Mouse (Mus musculus) hindbrain, embryonic 10.5 days (tissue): ENCODE data around the gene Unc5a. TPM values are rescaled to one million over a fixed set of nuclear protein-coding genes. Genes with fewer than 3 reads are reported as not detected.
A peak's percentile ranks its signal among the peaks of the same experiment; 100 is the strongest.

Experiments used
- DNase-seq: peaks from one replicate; pipeline ENCODE4 v3.0.0-alpha.2; 2017; ENCODE audit warnings: low spot score
- H3K27ac ChIP-seq: fragments of 300-500 bp; sonication (generic); 2 replicates; pipeline ENCODE4 v1.5.1; 2016; ENCODE audit warnings: mild to moderate bottlenecking, moderate library complexity
- H3K27me3 ChIP-seq: fragments of 300-500 bp; sonication (generic); 2 replicates; pipeline ENCODE4 v1.6.1; 2016; ENCODE audit warnings: mild to moderate bottlenecking; ENCODE audit not compliant: poor library complexity, insufficient read depth, severe bottlenecking
- H3K36me3 ChIP-seq: fragments of 300-500 bp; sonication (generic); 2 replicates; pipeline ENCODE4 v1.6.1; 2016; ENCODE audit warnings: mild to moderate bottlenecking, moderate library complexity
- H3K4me1 ChIP-seq: fragments of 300-500 bp; sonication (generic); replicated peaks from 2 replicates; pipeline ENCODE4 v1.6.1; 2016; ENCODE audit warnings: mild to moderate bottlenecking
- H3K4me3 ChIP-seq: fragments of 300-500 bp; sonication (generic); 2 replicates; pipeline ENCODE4 v1.5.1; 2016; ENCODE audit warnings: mild to moderate bottlenecking, moderate library complexity
- H3K9me3 ChIP-seq: fragments of 300-500 bp; sonication (generic); 2 replicates; pipeline ENCODE4 v1.6.1; 2016; ENCODE audit warnings: mild to moderate bottlenecking, moderate library complexity
- WGBS: fragments of 180-500 bp; shearing (Covaris S2); methylation state at CpG from one replicate; pipeline ENCODE4 v1.1.7; 2016; 5-methylcytosine and 5-hydroxymethylcytosine counted together
- polyA plus RNA-seq: library from polyadenylated mRNA; unstranded; fragments of >200 nt; fragmentation: Nextera tagmentation; extraction: Ambion mirVana; gene quantifications from 2 replicates; pipeline ENCODE4 v1.2.1, GENCODE M21; 2016

The Unc5a gene
- polyA plus RNA-seq, 1 experiment from 2014 or later: 4.4 TPM

DNA sequence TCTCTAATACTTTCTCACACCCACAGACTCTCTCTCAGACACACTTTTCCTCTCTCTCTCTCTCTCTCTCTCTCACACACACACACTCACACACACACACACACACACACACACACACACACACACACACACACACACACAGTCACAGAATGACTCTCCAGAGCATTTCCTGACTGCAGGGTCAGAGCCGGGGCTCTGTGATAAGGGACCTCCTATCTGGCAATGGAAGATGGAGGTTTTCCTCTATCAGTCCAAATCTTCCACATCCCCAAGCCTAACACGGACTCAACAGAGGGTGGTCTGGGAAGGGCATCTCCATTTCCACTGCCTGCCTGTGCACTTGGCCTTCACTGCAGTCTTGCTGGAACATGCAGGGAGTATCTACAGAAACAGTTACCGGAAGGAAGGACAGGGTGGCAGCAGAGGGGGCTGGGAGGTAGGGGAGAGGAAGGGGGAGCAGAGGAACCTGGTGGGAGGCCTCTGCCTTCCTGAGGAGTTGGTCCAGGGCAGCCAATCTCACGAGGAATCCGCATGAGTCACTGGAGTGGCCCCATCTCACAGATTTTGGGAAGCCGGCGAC lies 39.1 kb downstream of the Unc5a start:
- Histone ChIP-seq H3K36me3 (no peaks in the 10 kb centered on the region), H3K4me1 (peaks cover 70% of the 10 kb centered on the region), H3K27ac (peak overlapping the region; percentile 17; the same call in 1 of the 2 replicates), H3K9me3 (no peaks in the 10 kb centered on the region), H3K4me3 (no peak overlapping the region), H3K27me3 (peaks cover 99% of the 10 kb centered on the region)
- 60% methylated on average over 7 of the region's 7 CpGs for WGBS
- DNase-seq: no peak

DNA sequence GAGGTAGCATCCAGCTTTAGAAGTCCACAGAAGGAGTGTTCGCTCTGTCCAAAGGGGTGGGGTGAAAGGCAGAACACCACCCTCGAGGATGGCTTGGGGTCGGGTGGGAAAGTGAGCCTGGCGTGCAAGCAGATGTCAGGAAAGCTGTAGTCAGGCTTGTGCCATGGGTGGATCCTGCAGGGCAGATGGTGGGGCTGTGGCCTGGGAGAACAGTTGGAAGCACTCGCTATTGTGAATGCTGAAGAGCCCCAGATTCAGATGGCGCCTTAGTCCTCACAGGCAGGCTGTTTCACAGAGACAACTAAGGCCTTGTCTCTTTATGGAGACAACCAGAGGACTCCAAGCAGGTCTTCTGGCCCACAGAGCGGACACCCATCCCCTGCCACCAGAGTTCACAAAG lies 43.0 kb downstream of the Unc5a start:
- peaks cover 93% of the 10 kb centered on the region for H3K4me1 ChIP-seq
- H3K4me3 ChIP-seq: no peak overlapping the region
- DNase-seq: no peak
- peaks cover 90% of the 10 kb centered on the region for H3K27me3 ChIP-seq
- no peaks in the 10 kb centered on the region for H3K36me3 ChIP-seq
- 75% methylated on average over 7 of the region's 7 CpGs for WGBS
- H3K9me3 ChIP-seq: no peaks in the 10 kb centered on the region
- peak overlapping the region; percentile 75 for H3K27ac ChIP-seq

DNA sequence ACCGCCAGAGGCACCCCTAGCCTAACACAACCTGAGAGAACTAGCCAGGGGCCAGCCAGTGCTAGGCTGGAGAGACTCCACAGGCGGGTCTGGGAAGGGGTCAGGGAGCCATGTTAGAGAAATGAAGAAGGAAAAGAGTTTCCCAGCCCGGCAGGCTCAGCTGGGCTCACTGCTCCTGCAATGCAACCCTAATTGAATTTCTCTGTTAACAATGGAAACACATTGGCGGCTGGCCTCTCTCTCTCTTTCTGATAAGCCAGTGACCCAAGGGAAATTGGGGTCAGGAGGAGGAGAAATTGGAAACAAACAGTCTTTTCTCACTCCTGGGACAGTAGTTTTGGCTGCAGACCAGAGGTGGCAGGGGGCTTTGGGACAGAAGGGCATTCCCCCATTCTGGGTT lies 45.4 kb downstream of the Unc5a start:
- Histone ChIP-seq H3K4me3 (peak overlapping the region; percentile 1; the same call in 1 of the 2 replicates), H3K36me3 (no peaks in the 10 kb centered on the region), H3K4me1 (peaks cover 81% of the 10 kb centered on the region), H3K27ac (peak overlapping the region; percentile 84), H3K9me3 (no peaks in the 10 kb centered on the region), H3K27me3 (peaks cover 90% of the 10 kb centered on the region)
- WGBS: 8% methylated on average over 4 of the region's 4 CpGs
- peak; percentile 80 for DNase-seq

DNA sequence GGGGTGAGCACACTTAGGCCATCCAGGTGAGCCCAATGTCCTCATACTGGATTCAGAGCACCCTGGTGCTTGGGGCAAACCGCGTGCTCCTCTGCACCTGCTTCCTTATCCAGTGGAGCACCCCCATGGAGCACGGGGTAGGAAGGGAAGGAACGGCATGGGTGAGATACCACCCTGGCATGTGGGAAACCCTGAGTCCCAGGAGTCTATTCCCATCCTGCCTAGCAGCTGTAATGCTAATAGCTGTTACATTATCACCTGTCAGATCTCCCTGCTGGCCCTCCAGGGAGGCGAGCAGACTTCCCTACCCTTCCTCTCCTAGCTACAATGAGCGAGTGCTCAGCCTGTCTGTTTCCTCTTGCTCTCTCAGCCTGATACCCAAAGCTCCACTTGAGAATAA lies 46.0 kb downstream of the Unc5a start:
- DNase-seq: no peak
- 49% methylated on average over 6 of the region's 6 CpGs for WGBS
- H3K27me3 ChIP-seq: peaks cover 90% of the 10 kb centered on the region
- no peaks in the 10 kb centered on the region for H3K36me3 ChIP-seq
- H3K27ac ChIP-seq: peak overlapping the region; percentile 84
- peak overlapping the region; percentile 1; the same call in 1 of the 2 replicates for H3K4me3 ChIP-seq
- peaks cover 76% of the 10 kb centered on the region for H3K4me1 ChIP-seq
- no peaks in the 10 kb centered on the region for H3K9me3 ChIP-seq

DNA sequence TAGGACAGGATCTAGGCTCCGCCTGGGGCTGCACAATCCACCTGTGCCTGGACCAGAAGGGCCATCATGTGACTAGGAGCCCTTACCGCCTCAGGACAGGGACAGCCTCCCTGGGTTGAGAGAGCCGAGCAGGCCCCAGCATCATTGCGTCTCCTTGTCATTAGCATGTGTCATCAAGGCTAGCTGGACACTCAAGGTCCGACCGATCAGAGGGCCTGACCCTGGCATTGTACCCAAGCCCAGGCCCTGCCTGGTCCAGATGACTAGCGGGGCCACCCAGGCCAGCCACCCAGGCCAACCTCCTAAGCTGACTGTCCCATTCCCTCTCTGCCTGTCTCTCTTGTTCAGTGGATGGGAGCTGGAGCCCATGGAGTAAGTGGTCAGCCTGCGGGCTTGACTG lies 48.4 kb downstream of the Unc5a start:
- H3K27ac ChIP-seq: peak overlapping the region; percentile 67
- H3K9me3 ChIP-seq: no peaks in the 10 kb centered on the region
- H3K4me3 ChIP-seq: no peak overlapping the region
- no peaks in the 10 kb centered on the region for H3K36me3 ChIP-seq
- WGBS: 68% methylated on average over 8 of the region's 8 CpGs
- peaks cover 90% of the 10 kb centered on the region for H3K27me3 ChIP-seq
- peaks cover 57% of the 10 kb centered on the region for H3K4me1 ChIP-seq
- no peak for DNase-seq

DNA sequence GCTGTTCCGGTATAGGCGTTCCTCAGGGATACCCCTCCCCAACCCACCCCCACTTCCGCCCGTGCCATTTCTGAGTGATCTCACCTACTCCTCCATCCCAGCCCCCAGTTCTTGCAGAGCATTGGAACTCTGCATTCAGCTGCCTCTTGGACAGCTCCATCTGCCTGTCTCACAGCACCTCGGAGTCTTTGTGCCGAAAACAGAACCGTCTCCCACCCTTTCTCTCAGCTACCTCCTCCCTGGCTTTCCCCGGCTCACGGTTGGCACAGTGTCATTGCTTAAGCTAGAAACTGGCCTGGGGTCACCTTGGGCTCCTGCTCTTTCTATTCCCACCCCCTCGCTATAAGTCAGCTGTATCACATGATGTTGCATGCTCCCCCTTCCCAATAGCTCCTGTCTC lies 51.2 kb downstream of the Unc5a start:
- peaks cover 100% of the 10 kb centered on the region for H3K27me3 ChIP-seq
- H3K4me1 ChIP-seq: peaks cover 48% of the 10 kb centered on the region

DNA sequence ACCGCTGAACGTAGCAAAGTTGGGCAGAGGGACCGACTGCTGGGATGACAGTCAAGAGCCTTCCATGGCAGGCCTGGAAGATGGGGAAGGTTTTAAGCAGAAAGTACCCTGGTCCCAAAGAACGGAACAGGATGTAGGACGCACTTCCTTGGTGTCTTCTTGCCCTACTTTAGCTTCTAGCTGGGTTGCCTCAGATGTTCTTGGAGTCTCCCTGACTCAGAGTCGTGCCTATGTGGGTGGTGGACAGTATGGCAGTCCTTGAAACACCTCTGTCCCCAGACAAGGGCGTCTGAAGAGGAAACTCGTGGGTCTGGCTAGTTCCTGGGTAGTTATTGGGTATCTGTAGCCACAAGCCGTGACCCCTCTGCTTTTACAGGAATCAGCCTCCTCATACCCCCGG lies 52.9 kb downstream of the Unc5a start:
- Histone ChIP-seq H3K4me3 (no peak overlapping the region), H3K27ac (no peak overlapping the region), H3K4me1 (peaks cover 40% of the 10 kb centered on the region), H3K36me3 (no peaks in the 10 kb centered on the region), H3K27me3 (peaks cover 100% of the 10 kb centered on the region), H3K9me3 (no peaks in the 10 kb centered on the region)
- WGBS: 83% methylated on average over 10 of the region's 10 CpGs
- DNase-seq: no peak

More for the DNA sequence above, 51.2 kb downstream of the Unc5a start:
- WGBS: 84% methylated on average over 10 of the region's 10 CpGs
- Histone ChIP-seq H3K27ac (no peak overlapping the region), H3K9me3 (no peaks in the 10 kb centered on the region), H3K36me3 (no peaks in the 10 kb centered on the region), H3K4me3 (no peak overlapping the region)
- DNase-seq: no peak

DNA sequence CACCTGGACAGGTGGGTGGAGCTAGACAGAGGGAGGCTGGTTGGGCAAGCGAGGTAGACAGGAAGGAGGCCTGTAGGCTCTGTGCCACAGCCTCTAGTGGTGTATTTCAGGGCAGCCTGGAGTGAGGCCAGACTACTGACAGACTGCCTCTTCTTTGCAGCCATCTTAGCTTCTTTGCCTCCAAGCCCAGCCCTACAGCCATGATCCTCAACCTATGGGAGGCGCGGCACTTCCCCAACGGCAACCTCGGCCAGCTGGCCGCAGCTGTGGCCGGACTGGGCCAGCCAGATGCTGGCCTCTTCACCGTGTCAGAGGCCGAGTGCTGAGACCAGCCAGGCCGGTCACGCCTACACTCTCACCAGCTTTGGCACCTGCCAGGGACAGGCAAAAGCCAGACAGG lies 55.4 kb downstream of the Unc5a start:
- DNase-seq: no peak
- peaks cover 99% of the 10 kb centered on the region for H3K27me3 ChIP-seq
- no peak overlapping the region; the same call in 1 of the 2 replicates for H3K27ac ChIP-seq
- peaks cover 49% of the 10 kb centered on the region for H3K4me1 ChIP-seq
- WGBS: 65% methylated on average over 11 of the region's 11 CpGs
- H3K36me3 ChIP-seq: no peaks in the 10 kb centered on the region
- H3K9me3 ChIP-seq: no peaks in the 10 kb centered on the region
- H3K4me3 ChIP-seq: no peak overlapping the region

DNA sequence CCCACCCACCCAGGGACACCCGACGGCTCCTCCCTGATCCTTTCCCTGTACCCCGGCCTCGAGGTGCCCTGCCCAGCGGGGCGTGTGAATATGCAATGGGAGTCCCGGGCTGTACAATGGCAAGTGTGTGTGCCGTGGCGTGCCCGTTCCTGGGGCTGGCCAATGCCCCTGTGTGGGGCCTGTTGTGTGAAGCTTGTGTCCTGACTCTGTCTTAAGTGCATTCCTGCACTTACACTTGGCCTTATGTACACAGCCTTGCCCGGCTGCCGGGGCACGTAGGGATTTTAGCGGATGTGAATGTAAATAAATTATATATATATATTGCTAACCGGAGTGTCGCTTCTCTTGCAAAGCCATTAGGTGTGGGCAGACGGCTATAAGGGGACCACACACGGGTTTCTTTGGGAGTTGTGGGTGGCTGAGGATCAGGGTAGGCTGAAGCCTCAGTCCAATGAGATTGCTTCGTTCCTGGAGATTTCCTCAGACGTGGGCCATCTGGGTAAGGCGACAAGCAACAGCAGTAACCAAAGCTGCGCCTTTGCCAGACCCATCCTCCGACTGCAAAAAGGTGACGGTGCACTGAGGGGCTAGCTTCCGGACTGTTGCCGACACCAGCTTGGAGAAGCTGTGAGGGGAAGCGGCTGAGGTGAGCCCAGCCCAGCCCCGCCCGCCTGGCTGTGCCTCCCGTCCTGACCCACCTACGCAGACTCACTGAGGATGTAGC lies 56.6 kb downstream of the Unc5a start:
- no peak overlapping the region for H3K4me3 ChIP-seq
- no peaks in the 10 kb centered on the region for H3K9me3 ChIP-seq
- peaks cover 55% of the 10 kb centered on the region for H3K4me1 ChIP-seq
- 78% methylated on average over 31 of the region's 31 CpGs for WGBS
- no peak for DNase-seq
- H3K27ac ChIP-seq: no peak overlapping the region
- peaks cover 99% of the 10 kb centered on the region for H3K27me3 ChIP-seq
- H3K36me3 ChIP-seq: no peaks in the 10 kb centered on the region

DNA sequence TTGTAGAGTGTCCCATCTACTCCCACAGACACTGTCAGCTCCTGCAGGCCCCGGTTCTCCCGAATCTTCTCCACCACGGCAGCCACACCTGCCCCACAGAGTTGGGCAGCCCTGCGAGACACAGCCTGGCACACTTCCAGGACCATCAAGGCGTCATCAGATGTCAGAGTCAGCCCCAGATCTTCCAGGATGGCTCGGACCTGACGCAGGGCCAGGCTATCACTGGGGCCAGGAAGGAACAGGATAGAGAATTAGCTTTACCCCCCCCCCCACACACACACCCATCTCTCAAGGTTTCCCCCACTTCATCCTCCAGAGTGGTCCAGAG lies 57.2 kb downstream of the Unc5a start:
- WGBS: 91% methylated on average over 7 of the region's 7 CpGs

DNA sequence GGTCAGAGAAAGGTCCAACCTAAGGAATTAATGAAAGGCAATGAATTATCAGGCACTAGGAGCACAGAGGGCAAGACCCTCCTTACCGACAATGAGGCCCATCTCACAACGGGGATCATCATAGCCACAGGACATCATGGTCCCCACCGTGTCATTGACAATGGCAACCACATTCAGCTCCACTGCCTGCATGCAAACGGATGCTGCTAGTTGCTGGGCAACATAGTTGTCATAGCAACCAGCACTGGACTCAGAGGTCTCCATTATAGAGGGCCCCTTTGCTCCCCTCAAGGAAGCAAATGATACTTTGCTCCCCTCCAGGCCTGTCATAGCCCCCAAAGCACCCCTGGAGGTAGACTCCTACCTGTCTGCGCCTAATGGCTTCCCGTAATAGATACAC lies 59.4 kb downstream of the Unc5a start:
- Histone ChIP-seq H3K27me3 (peaks cover 99% of the 10 kb centered on the region), H3K36me3 (no peaks in the 10 kb centered on the region), H3K27ac (0 out of 2 replicates have a peak overlapping the region, but pooled peaks have one; percentile 16), H3K9me3 (no peaks in the 10 kb centered on the region), H3K4me1 (peaks cover 68% of the 10 kb centered on the region), H3K4me3 (no peak overlapping the region)
- WGBS: 29% methylated on average over 6 of the region's 6 CpGs
- peak; percentile 81 for DNase-seq

More for the DNA sequence above, 57.2 kb downstream of the Unc5a start:
- H3K4me1 ChIP-seq: peaks cover 55% of the 10 kb centered on the region
- H3K4me3 ChIP-seq: no peak overlapping the region
- no peaks in the 10 kb centered on the region for H3K9me3 ChIP-seq
- peaks cover 99% of the 10 kb centered on the region for H3K27me3 ChIP-seq
- no peaks in the 10 kb centered on the region for H3K36me3 ChIP-seq
- H3K27ac ChIP-seq: no peak overlapping the region
- DNase-seq: no peak

DNA sequence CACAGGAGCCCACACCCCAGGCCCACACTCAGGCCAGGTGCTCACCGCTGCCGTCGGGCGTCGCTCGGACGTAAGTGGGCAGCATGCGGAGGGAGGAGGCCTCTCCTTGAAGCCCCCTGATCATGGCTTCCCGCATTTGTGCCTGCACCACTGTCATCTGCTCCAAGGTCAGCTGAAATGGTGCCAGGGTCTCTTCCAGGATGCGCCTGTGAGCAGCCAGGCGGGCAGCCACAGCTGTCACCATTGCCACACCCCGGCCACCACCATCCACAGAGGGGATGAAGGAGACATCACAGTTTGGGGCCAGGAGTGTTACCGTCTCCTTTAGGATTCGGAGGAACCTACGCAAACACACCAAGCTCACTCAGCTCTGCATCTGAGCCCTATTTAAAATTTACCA lies 61.9 kb downstream of the Unc5a start:
- Histone ChIP-seq H3K4me1 (peaks cover 68% of the 10 kb centered on the region), H3K27me3 (peaks cover 96% of the 10 kb centered on the region)
- WGBS: 93% methylated on average over 15 of the region's 15 CpGs

DNA sequence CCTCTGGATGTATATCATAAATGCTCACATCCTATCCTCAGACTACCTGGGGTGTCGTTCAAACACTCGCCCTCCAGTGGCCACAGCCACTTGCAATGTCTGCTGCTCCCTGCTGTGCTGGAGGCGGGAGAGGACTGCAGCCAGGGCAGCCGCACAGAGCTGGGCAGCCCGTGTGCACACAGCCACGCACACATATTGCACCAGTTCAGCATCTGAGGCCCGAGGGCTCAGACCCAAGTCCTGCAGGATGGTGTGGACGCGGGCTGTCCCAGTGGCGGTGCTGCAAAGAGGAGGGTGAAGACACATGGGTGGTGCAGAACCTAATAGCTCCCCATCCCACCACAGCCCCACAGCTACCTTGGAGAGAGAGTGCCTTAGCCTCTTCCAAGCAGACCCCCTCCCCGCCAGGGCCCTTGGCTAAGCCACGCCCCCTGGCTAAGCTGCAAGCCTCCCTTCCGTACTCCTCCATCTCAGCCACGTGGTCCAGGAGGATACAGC lies 62.8 kb downstream of the Unc5a start:
- Histone ChIP-seq H3K4me3 (peak overlapping the region; percentile 1; the same call in 1 of the 2 replicates), H3K9me3 (no peaks in the 10 kb centered on the region), H3K4me1 (peaks cover 74% of the 10 kb centered on the region), H3K36me3 (no peaks in the 10 kb centered on the region), H3K27me3 (peaks cover 94% of the 10 kb centered on the region), H3K27ac (peak overlapping the region; percentile 8; the same call in 1 of the 2 replicates)
- DNase-seq: no peak
- 4% methylated on average over 14 of the region's 14 CpGs for WGBS

More for the DNA sequence above, 61.9 kb downstream of the Unc5a start:
- no peak overlapping the region for H3K4me3 ChIP-seq
- no peaks in the 10 kb centered on the region for H3K9me3 ChIP-seq
- H3K36me3 ChIP-seq: no peaks in the 10 kb centered on the region
- no peak overlapping the region for H3K27ac ChIP-seq
- DNase-seq: no peak
